Mouse (Mus musculus): ENCODE data around the gene Lamb2. TPM values are rescaled to one million over a fixed set of nuclear protein-coding genes. Genes with fewer than 3 reads are reported as not detected.
A peak's percentile ranks its signal among the peaks of the same experiment; 100 is the strongest.

The Lamb2 gene
- polyA plus RNA-seq, 1 experiment from 2014 or later = 54.8 TPM

GRCm38 (mm10) chr9:108460319-108461178 lies 19.0 kb upstream of the Lamb2 start, which contains the start of gene Ccdc71:
Gene Ccdc71, plus strand, starts transcription at chr9:108460527.
- Histone ChIP-seq H3K4me2 (replicated peaks; ENCODE audit: low read depth, low read length) (peak within 1 kb of the TSS; percentile 72), H3K9ac (replicated peaks; ENCODE audit: low read depth) (peak within 1 kb of the TSS; percentile 84), H3K9me3 (ENCODE audit: low read length) (no peaks in the 10 kb centered on the region), H3K4me1 (ENCODE audit: insufficient read depth, low read depth, low read length) (peaks cover 23% of the 10 kb centered on the region), H3K27me3 (replicated peaks; ENCODE audit: insufficient read depth, low read length) (no peaks in the 10 kb centered on the region), H3K36me3 (ENCODE audit: insufficient read depth, low read length) (peaks cover 16% of the 10 kb centered on the region; the same call in 1 of the 2 replicates), H3K4me3 (ENCODE audit: low read depth, low read length) (peak within 1 kb of the TSS; percentile 95), H3K27ac (ENCODE audit: low read length) (peak within 1 kb of the TSS; percentile 98)
- peak; percentile 87 for ATAC-seq
- peak; percentile 93 for DNase-seq (ENCODE audit: low spot score)
- WGBS = under 1% methylated on average over 47 of the region's 52 CpGs
- peak; percentile 64 for TF ChIP-seq EP300 (IDR thresholded peaks at IDR 0.05)
- TF ChIP-seq CTCF (IDR thresholded peaks at IDR 0.05) = 0 out of 2 replicates have a peak, but pooled peaks have one; percentile 2

- ATAC-seq (peak; percentile 9; the same call in 1 of the 2 replicates), DNase-seq (ENCODE audit: low spot score) (no peak)
Observed at GRCm38 (mm10) chr9:108461181-108461631, 18.3 kb upstream of the Lamb2 start, which contains the start of gene Klhdc8b. Gene Klhdc8b, minus strand, starts transcription at chr9:108461581.

GRCm38 (mm10) chr9:108461675-108462074 lies 17.9 kb upstream of the Lamb2 start:
- H3K9ac ChIP-seq (replicated peaks; ENCODE audit: low read depth) = no peak overlapping the region

More at GRCm38 (mm10) chr9:108461181-108461631, 18.3 kb upstream of the Lamb2 start, which contains the start of gene Klhdc8b:
- Histone ChIP-seq H3K27ac (ENCODE audit: low read length) (peak within 1 kb of the TSS; percentile 98), H3K4me2 (replicated peaks; ENCODE audit: low read depth, low read length) (peak within 1 kb of the TSS; percentile 72), H3K4me3 (ENCODE audit: low read depth, low read length) (peak within 1 kb of the TSS; percentile 95), H3K4me1 (ENCODE audit: insufficient read depth, low read depth, low read length) (peaks cover 23% of the 10 kb centered on the region), H3K36me3 (ENCODE audit: insufficient read depth, low read length) (peaks cover 20% of the 10 kb centered on the region), H3K9me3 (ENCODE audit: low read length) (no peaks in the 10 kb centered on the region), H3K9ac (replicated peaks; ENCODE audit: low read depth) (peak within 1 kb of the TSS; percentile 84), H3K27me3 (replicated peaks; ENCODE audit: insufficient read depth, low read length) (no peaks in the 10 kb centered on the region)
- WGBS = 12% methylated on average over 11 of the region's 11 CpGs
- no peak for TF ChIP-seq EP300 (IDR thresholded peaks at IDR 0.05)
- TF ChIP-seq CTCF (IDR thresholded peaks at IDR 0.05) = no peak

GRCm38 (mm10) chr9:108462192-108462591 lies 17.3 kb upstream of the Lamb2 start:
- peaks cover 23% of the 10 kb centered on the region for H3K4me1 ChIP-seq (ENCODE audit: insufficient read depth, low read depth, low read length)
- ATAC-seq (peak; percentile 57), DNase-seq (ENCODE audit: low spot score) (peak; percentile 86)
- H3K27me3 ChIP-seq (replicated peaks; ENCODE audit: insufficient read depth, low read length) = no peaks in the 10 kb centered on the region
- H3K9me3 ChIP-seq (ENCODE audit: low read length) = no peaks in the 10 kb centered on the region
- no peak overlapping the region for H3K9ac ChIP-seq (replicated peaks; ENCODE audit: low read depth)
- H3K27ac ChIP-seq (ENCODE audit: low read length) = peak overlapping the region; percentile 98
- TF ChIP-seq CTCF (IDR thresholded peaks at IDR 0.05) = no peak
- TF ChIP-seq EP300 (IDR thresholded peaks at IDR 0.05) = no peak
- peaks cover 21% of the 10 kb centered on the region for H3K36me3 ChIP-seq (ENCODE audit: insufficient read depth, low read length)
- peak overlapping the region; percentile 72 for H3K4me2 ChIP-seq (replicated peaks; ENCODE audit: low read depth, low read length)
- 36% methylated on average over 10 of the region's 10 CpGs for WGBS
- H3K4me3 ChIP-seq (ENCODE audit: low read depth, low read length) = no peak overlapping the region

More at GRCm38 (mm10) chr9:108461675-108462074, 17.9 kb upstream of the Lamb2 start:
- Histone ChIP-seq H3K36me3 (ENCODE audit: insufficient read depth, low read length) (peaks cover 21% of the 10 kb centered on the region), H3K27me3 (replicated peaks; ENCODE audit: insufficient read depth, low read length) (no peaks in the 10 kb centered on the region), H3K4me2 (replicated peaks; ENCODE audit: low read depth, low read length) (peak overlapping the region; percentile 72), H3K4me1 (ENCODE audit: insufficient read depth, low read depth, low read length) (peaks cover 23% of the 10 kb centered on the region), H3K9me3 (ENCODE audit: low read length) (no peaks in the 10 kb centered on the region), H3K27ac (ENCODE audit: low read length) (peak overlapping the region; percentile 98), H3K4me3 (ENCODE audit: low read depth, low read length) (peak overlapping the region; percentile 95)
- DNase-seq (ENCODE audit: low spot score) (no peak), ATAC-seq (no peak)
- WGBS = 75% methylated on average over 5 of the region's 5 CpGs
- TF ChIP-seq CTCF (IDR thresholded peaks at IDR 0.05) = no peak
- no peak for TF ChIP-seq EP300 (IDR thresholded peaks at IDR 0.05)

GRCm38 (mm10) chr9:108463713-108464112 lies 15.8 kb upstream of the Lamb2 start:
- Histone ChIP-seq H3K4me2 (replicated peaks; ENCODE audit: low read depth, low read length) (no peak overlapping the region), H3K27me3 (replicated peaks; ENCODE audit: insufficient read depth, low read length) (no peaks in the 10 kb centered on the region), H3K9me3 (ENCODE audit: low read length) (no peaks in the 10 kb centered on the region), H3K27ac (ENCODE audit: low read length) (no peak overlapping the region), H3K4me3 (ENCODE audit: low read depth, low read length) (no peak overlapping the region), H3K9ac (replicated peaks; ENCODE audit: low read depth) (no peak overlapping the region), H3K36me3 (ENCODE audit: insufficient read depth, low read length) (peaks cover 21% of the 10 kb centered on the region), H3K4me1 (ENCODE audit: insufficient read depth, low read depth, low read length) (peaks cover 23% of the 10 kb centered on the region)
- TF ChIP-seq CTCF (IDR thresholded peaks at IDR 0.05) (no peak), EP300 (IDR thresholded peaks at IDR 0.05) (no peak)
- 89% methylated on average over 9 of the region's 9 CpGs for WGBS
- ATAC-seq = no peak
- no peak for DNase-seq (ENCODE audit: low spot score)

GRCm38 (mm10) chr9:108466219-108466618 lies 13.3 kb upstream of the Lamb2 start:
- DNase-seq (ENCODE audit: low spot score) (no peak), ATAC-seq (no peak)
- Histone ChIP-seq H3K27me3 (replicated peaks; ENCODE audit: insufficient read depth, low read length) (no peaks in the 10 kb centered on the region), H3K36me3 (ENCODE audit: insufficient read depth, low read length) (peaks cover 21% of the 10 kb centered on the region), H3K9me3 (ENCODE audit: low read length) (no peaks in the 10 kb centered on the region), H3K4me2 (replicated peaks; ENCODE audit: low read depth, low read length) (no peak overlapping the region), H3K27ac (ENCODE audit: low read length) (no peak overlapping the region), H3K4me3 (ENCODE audit: low read depth, low read length) (no peak overlapping the region), H3K9ac (replicated peaks; ENCODE audit: low read depth) (no peak overlapping the region), H3K4me1 (ENCODE audit: insufficient read depth, low read depth, low read length) (peaks cover 20% of the 10 kb centered on the region)
- 92% methylated on average over 2 of the region's 2 CpGs for WGBS
- TF ChIP-seq CTCF (IDR thresholded peaks at IDR 0.05) (no peak), EP300 (IDR thresholded peaks at IDR 0.05) (no peak)
